Mouse (Mus musculus) forebrain, embryonic 16.5 days (tissue): Measurements from ENCODE around the gene Cpne9. TPM values are rescaled to one million over a fixed set of nuclear protein-coding genes. Genes with fewer than 3 reads are reported as not detected.
A peak's percentile ranks its signal among the peaks of the same experiment; 100 is the strongest.

Experiments
- ATAC-seq: fragments of 200-750 bp; cut with Nextera tagmentation; 2 replicates; pipeline ENCODE4 v1.8.0; 2017; ENCODE audit warnings: mild to moderate bottlenecking, moderate library complexity
- H3K27ac ChIP-seq: fragments of 300-500 bp; sonication (generic); 2 replicates; pipeline ENCODE4 v1.5.1; 2014; ENCODE audit warnings: low read length, control low read depth
- H3K27me3 ChIP-seq: fragments of 300-500 bp; sonication (generic); replicated peaks from 2 replicates; pipeline ENCODE4 v1.6.1; 2014; ENCODE audit warnings: low read length; ENCODE audit not compliant: control insufficient read depth, insufficient read depth
- H3K36me3 ChIP-seq: fragments of 300-500 bp; sonication (generic); 2 replicates; pipeline ENCODE4 v1.6.1; 2014; ENCODE audit not compliant: control insufficient read depth, insufficient read depth
- H3K4me1 ChIP-seq: fragments of 300-500 bp; sonication (generic); replicated peaks from 2 replicates; pipeline ENCODE4 v1.6.1; 2014; ENCODE audit warnings: low read length; ENCODE audit not compliant: control insufficient read depth, insufficient read depth
- H3K4me2 ChIP-seq: fragments of 300-500 bp; sonication (generic); 2 replicates; pipeline ENCODE4 v1.6.1; 2014; ENCODE audit warnings: mild to moderate bottlenecking, low read length, control low read depth
- H3K4me3 ChIP-seq: fragments of 300-500 bp; sonication (generic); replicated peaks from 2 replicates; pipeline ENCODE4 v1.5.1; 2014; ENCODE audit warnings: mild to moderate bottlenecking, low read length, control low read depth
- H3K9ac ChIP-seq: fragments of 300-500 bp; sonication (generic); replicated peaks from 2 replicates; pipeline ENCODE4 v1.6.1; 2014; ENCODE audit warnings: low read depth, low read length, control low read depth
- H3K9me3 ChIP-seq: fragments of 300-500 bp; sonication (generic); 2 replicates; pipeline ENCODE4 v1.6.1; 2016; ENCODE audit warnings: low read length; ENCODE audit not compliant: control insufficient read depth
- WGBS: fragments of 180-500 bp; shearing (Covaris S2); extraction: QIAGEN DNeasy Blood & Tissue Kit; methylation state at CpG from one replicate; pipeline ENCODE4 v1.1.7; 2014; 5-methylcytosine and 5-hydroxymethylcytosine counted together
- polyA plus RNA-seq: library from polyadenylated mRNA; unstranded; fragments of >200 nt; fragmentation: Nextera tagmentation; extraction: Ambion mirVana; gene quantifications from 2 replicates; pipeline ENCODE4 v1.2.1, GENCODE M21; 2015

The Cpne9 gene
- polyA plus RNA-seq, 1 experiment from 2014 or later = 1.4 TPM

GRCm38 (mm10) chr6:113261174-113261858 lies 20.8 kb upstream of the Cpne9 start:
- Histone ChIP-seq H3K27ac (no peak overlapping the region), H3K27me3 (no peaks in the 10 kb centered on the region), H3K9ac (no peak overlapping the region), H3K4me1 (no peaks in the 10 kb centered on the region), H3K36me3 (peaks cover 38% of the 10 kb centered on the region), H3K4me2 (no peak overlapping the region), H3K9me3 (no peaks in the 10 kb centered on the region), H3K4me3 (no peak overlapping the region)
- 88% methylated on average over 8 of the region's 8 CpGs for WGBS
- no peak for ATAC-seq

GRCm38 (mm10) chr6:113263531-113263930 lies 18.6 kb upstream of the Cpne9 start:
- H3K27me3 ChIP-seq = no peaks in the 10 kb centered on the region
- no peaks in the 10 kb centered on the region for H3K9me3 ChIP-seq
- H3K4me2 ChIP-seq = no peak overlapping the region
- H3K27ac ChIP-seq = no peak overlapping the region
- no peak overlapping the region for H3K9ac ChIP-seq
- H3K36me3 ChIP-seq = peaks cover 36% of the 10 kb centered on the region
- no peak overlapping the region for H3K4me3 ChIP-seq
- WGBS = 90% methylated on average over 6 of the region's 6 CpGs
- no peak for ATAC-seq
- no peaks in the 10 kb centered on the region for H3K4me1 ChIP-seq

- H3K4me1 ChIP-seq = no peaks in the 10 kb centered on the region
- no peak overlapping the region for H3K9ac ChIP-seq
- H3K27ac ChIP-seq = no peak overlapping the region
- H3K27me3 ChIP-seq = no peaks in the 10 kb centered on the region
- 93% methylated on average over 8 of the region's 8 CpGs for WGBS
- no peak for ATAC-seq
- no peak overlapping the region for H3K4me2 ChIP-seq
- H3K4me3 ChIP-seq = no peak overlapping the region
- peaks cover 41% of the 10 kb centered on the region for H3K36me3 ChIP-seq
- H3K9me3 ChIP-seq = no peaks in the 10 kb centered on the region
These were observed 17.7 kb upstream of the Cpne9 start for GRCm38 (mm10) chr6:113264429-113264828.

GRCm38 (mm10) chr6:113266996-113267655 lies 15.0 kb upstream of the Cpne9 start:
- Histone ChIP-seq H3K9ac (no peak overlapping the region), H3K4me1 (no peaks in the 10 kb centered on the region), H3K4me3 (no peak overlapping the region), H3K4me2 (no peak overlapping the region), H3K9me3 (no peaks in the 10 kb centered on the region), H3K36me3 (peaks cover 49% of the 10 kb centered on the region), H3K27ac (no peak overlapping the region), H3K27me3 (no peaks in the 10 kb centered on the region)
- 87% methylated on average over 7 of the region's 7 CpGs for WGBS
- no peak for ATAC-seq

- no peak for ATAC-seq
- H3K4me1 ChIP-seq = no peaks in the 10 kb centered on the region
- no peak overlapping the region for H3K4me3 ChIP-seq
- H3K4me2 ChIP-seq = no peak overlapping the region
- no peaks in the 10 kb centered on the region for H3K9me3 ChIP-seq
- 94% methylated on average over 1 of the region's 1 CpGs for WGBS
- H3K27me3 ChIP-seq = no peaks in the 10 kb centered on the region
- H3K36me3 ChIP-seq = peaks cover 45% of the 10 kb centered on the region
- H3K9ac ChIP-seq = no peak overlapping the region
- H3K27ac ChIP-seq = no peak overlapping the region
These were observed 14.1 kb upstream of the Cpne9 start for GRCm38 (mm10) chr6:113267988-113268387.

- H3K4me2 ChIP-seq = no peak overlapping the region
- H3K27me3 ChIP-seq = no peaks in the 10 kb centered on the region
- no peaks in the 10 kb centered on the region for H3K4me1 ChIP-seq
- peaks cover 33% of the 10 kb centered on the region for H3K36me3 ChIP-seq
- ATAC-seq = no peak
- no peak overlapping the region for H3K27ac ChIP-seq
- H3K9me3 ChIP-seq = no peaks in the 10 kb centered on the region
- no peak overlapping the region for H3K9ac ChIP-seq
- H3K4me3 ChIP-seq = no peak overlapping the region
- 82% methylated on average over 3 of the region's 3 CpGs for WGBS
These were observed 9.7 kb upstream of the Cpne9 start for GRCm38 (mm10) chr6:113272365-113272764.

GRCm38 (mm10) chr6:113276846-113277245 lies 5.3 kb upstream of the Cpne9 start:
- WGBS = 70% methylated on average over 4 of the region's 4 CpGs
- Histone ChIP-seq H3K27ac (no peak overlapping the region), H3K27me3 (peaks cover 7% of the 10 kb centered on the region; the same call in 1 of the 2 replicates), H3K36me3 (peaks cover 15% of the 10 kb centered on the region), H3K4me2 (no peak overlapping the region), H3K4me1 (peaks cover 1% of the 10 kb centered on the region; the same call in 1 of the 2 replicates), H3K9ac (no peak overlapping the region), H3K4me3 (no peak overlapping the region), H3K9me3 (no peaks in the 10 kb centered on the region)
- no peak for ATAC-seq

DNA sequence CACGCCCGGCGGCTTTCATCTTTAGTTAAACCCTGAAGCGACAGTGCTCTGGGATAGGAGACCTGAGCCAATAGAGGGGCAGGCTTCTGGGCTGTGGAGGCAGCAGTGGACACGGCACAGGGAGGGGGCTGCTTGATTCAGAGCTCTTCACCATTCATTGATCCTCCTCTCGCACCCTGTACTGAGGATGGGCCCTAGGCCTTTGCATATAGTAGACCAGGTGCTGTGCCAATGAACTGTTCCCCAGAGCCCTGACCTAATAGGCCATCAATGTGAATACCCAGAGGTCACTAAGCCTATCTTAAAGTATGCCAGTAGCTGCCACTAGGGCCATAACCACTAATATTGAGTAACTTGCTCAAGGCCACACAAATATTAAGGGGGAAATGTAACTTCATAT lies 431 bp upstream of the Cpne9 start:
- Histone ChIP-seq H3K9me3 (no peaks in the 10 kb centered on the region), H3K4me3 (no peak overlapping the region), H3K9ac (no peak overlapping the region), H3K27me3 (peaks cover 26% of the 10 kb centered on the region), H3K4me2 (peak overlapping the region; percentile 46; the same call in 1 of the 2 replicates), H3K4me1 (peaks cover 15% of the 10 kb centered on the region), H3K36me3 (peaks cover 6% of the 10 kb centered on the region), H3K27ac (no peak overlapping the region)
- WGBS = 65% methylated on average over 6 of the region's 6 CpGs
- ATAC-seq = 0 out of 2 replicates have a peak, but pooled peaks have one; percentile 9

DNA sequence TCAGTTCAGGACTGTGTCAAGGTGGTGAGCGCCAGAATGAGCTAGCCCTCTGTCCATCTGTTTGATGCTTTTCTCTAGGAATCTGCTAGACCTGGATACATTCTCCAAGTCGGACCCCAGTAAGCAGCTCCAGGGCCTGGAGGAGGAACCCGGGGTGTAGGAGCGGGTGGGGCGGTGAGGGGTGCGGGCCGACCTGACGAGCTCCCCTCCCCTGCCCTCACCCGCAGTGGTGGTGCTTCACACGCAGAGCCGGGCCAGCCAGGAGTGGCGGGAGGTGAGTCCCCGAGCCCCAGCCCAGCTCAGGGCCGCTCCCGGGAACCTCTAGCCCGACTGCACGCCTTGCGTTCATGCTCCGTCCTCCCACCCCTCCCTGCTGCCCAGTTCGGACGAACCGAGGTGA lies 862 bp downstream of the Cpne9 start:
- Histone ChIP-seq H3K27ac (no peak overlapping the region), H3K9me3 (no peaks in the 10 kb centered on the region), H3K9ac (no peak overlapping the region), H3K27me3 (peaks cover 26% of the 10 kb centered on the region), H3K4me1 (peaks cover 15% of the 10 kb centered on the region), H3K4me2 (peak overlapping the region; percentile 31), H3K36me3 (peaks cover 6% of the 10 kb centered on the region), H3K4me3 (peak overlapping the region; percentile 8; the same call in 1 of the 2 replicates)
- under 1% methylated on average over 22 of the region's 22 CpGs for WGBS
- no peak for ATAC-seq
